Mouse (Mus musculus): ENCODE results near the gene Bst1.

Gene Bst1

DNA sequence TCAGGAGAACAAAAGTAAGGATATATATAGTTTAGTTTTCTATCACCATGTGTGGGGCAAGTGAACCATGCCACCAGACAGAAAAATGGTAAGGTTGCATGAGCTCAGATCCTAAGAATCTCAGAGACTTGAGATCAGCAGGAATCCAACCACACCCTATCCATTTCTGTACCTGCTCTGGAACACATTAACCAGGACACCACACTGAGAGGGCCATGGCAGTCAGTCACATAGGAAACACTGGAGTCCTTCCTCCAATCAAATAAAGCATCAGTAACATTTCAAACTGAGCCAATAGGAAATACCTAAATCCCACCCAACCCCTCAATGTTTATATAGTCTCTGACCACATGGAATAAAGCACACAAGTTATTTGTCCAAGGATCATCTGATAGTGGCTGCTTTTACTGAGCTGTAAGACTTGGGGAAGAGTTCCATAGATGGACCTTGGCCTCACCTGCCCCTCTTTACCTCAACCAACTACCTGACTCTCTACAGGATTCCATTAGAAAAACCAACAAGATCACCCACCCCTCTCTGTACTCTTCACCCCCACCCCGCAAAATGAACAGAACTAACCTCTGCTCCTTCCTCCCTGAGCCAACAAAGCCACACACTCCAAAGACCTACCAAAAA lies 8.1 kb upstream of the Bst1 start:
- no peak for DNase-seq (ENCODE audit: extremely low read depth, low read depth, low spot score)

DNA sequence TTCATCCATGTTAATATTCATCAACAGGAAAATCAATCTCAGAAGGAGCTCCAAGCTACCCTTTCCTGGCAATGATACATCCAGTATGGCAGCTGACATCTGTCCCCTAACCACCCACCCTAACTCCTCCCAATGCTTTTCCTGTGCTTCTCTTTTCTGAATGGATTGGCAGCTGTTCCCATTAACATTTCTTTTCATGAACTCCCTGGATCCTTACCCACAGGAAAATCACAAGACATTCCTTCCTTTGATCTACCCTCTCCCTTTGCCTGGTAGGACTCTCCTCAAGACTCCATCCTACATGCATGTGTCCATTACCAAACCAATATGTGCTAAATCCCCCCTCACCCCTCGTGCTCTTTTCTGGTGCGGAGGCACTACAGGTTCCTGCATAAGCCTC lies 4.1 kb upstream of the Bst1 start:
- DNase-seq (ENCODE audit: extremely low read depth, low read depth, low spot score): no peak

DNA sequence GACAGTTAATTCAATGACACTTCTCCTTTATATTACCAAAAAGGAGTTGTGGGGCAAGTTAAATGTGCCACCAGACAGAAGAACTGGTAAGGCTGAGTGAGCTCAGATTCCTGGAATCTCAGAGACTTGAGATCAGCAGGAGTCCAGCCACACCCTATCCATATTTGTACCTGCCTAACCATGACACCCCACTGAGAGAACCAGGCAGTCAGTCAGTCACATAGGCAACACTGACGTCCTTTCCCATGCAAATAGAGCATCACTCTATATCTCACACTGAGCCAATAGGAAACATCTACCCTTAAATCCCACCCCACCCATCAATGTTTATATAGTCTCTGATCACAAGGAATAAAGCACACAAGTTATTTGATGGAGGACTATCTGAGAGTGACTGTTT lies 2.9 kb upstream of the Bst1 start:
- DNase-seq (ENCODE audit: extremely low read depth, low read depth, low spot score): no peak

- no peak for DNase-seq (ENCODE audit: extremely low read depth, low read depth, low spot score)
Measured at GRCm38 (mm10) chr5:43820785-43821184, 2.1 kb downstream of the Bst1 start.

GRCm38 (mm10) chr5:43821538-43821937 lies 2.9 kb downstream of the Bst1 start, which contains the start of gene Fbxl5:
Gene Fbxl5, minus strand, starts transcription at chr5:43821638.
- DNase-seq (ENCODE audit: extremely low read depth, low read depth, low spot score): no peak

DNA sequence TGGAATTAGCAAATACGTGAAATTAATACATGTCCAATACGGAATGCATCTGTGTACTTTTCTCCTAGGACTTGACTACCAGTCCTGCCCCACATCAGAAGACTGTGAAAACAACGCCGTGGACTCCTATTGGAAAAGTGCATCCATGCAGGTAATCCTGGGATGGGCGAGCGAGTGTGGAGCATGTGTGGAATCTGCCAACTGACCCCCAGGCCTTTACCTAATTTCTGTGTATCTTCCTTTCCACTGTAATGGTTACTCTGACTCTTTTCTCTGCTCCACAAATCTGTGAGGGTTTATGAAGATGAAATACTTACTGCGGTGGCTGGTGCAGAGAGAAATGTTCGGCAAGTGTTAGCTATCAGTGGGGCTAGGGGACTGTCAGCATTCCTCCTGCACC lies 3.5 kb downstream of the Bst1 start:
- no peak for DNase-seq (ENCODE audit: extremely low read depth, low read depth, low spot score)

GRCm38 (mm10) chr5:43822824-43823223 lies 4.1 kb downstream of the Bst1 start:
- DNase-seq (ENCODE audit: extremely low read depth, low read depth, low spot score): no peak

DNA sequence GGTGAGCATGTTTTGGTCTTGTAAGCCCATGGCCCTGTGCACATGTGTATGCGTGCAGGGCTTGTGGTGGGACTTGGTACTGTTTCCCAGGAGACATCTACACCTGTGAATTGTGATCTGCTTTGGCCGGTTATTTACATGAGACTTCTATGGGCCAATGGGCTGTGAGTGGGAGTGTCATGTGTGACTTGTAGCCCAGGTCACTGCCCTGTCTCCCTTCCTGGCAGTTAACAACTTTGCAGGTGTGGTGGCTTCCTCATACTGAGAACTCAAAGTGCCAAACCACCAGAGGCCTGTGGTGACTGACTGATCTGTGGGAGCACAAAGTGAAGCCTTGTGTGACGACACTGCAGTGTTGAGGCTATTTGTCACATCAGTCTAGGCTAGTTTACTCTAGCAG lies 5.9 kb downstream of the Bst1 start:
- no peak for DNase-seq (ENCODE audit: extremely low read depth, low read depth, low spot score)

DNA sequence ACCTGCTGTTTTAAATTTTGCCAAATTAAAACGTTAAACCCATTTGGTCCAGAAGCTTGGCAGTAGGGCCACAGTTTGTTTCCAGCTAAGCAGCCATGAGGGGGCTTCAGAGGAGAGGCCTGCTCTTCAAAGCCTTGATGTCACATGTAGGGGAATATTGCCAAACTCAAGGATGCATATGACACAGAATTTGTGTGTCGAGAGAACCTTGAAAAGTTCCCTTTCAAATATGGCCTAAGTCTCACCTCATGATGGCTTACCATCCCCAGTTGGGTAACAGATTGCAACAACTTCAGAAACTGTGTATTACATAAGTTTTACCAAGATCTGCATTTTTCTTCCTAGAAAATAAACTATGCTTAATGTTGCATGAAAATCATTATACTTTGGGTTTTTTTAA lies 8.2 kb downstream of the Bst1 start:
- no peak for DNase-seq (ENCODE audit: extremely low read depth, low read depth, low spot score)

DNA sequence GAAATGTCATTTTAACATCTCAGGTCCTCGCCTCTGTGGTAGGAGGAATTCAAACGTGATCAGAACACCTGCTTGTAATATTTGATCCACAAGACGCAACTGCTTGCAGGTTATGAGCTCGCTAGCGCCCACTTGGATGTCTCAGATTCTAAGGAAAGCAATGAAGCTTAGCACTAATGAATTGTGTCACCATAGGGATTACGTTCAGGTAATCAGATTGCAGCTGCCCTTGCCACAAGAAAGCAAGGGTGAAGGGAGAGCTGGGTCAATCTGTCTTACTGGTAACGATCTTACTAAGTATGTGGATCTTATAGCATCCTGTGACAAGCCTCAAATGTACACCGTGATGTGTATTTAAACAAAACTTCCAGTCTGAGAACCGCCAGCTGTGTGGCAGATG lies 8.7 kb downstream of the Bst1 start:
- no peak for DNase-seq (ENCODE audit: extremely low read depth, low read depth, low spot score)

GRCm38 (mm10) chr5:43836590-43836989 lies 17.9 kb downstream of the Bst1 start:
- DNase-seq (ENCODE audit: extremely low read depth, low read depth, low spot score): no peak

DNA sequence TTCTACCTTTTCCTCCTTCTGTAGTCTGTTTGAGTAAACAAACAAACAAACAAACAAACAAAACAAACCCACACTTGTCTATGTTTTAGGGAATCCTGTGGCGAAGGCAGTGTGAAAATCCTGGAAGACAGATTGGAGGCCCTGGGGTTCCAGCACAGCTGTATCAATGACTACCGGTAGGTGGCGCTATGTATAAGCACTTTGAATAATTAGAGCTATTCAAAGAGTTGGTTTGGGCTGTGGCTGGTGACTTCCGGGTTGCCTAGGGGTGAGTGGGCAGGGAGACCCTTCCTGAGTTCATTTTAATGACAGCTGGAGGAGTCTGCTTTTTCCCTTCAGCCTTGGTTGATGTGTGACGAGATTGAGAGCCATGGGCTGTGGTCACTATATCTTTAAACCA lies 18.7 kb downstream of the Bst1 start:
- no peak for DNase-seq (ENCODE audit: extremely low read depth, low read depth, low spot score)

GRCm38 (mm10) chr5:43841144-43842010 lies 22.7 kb downstream of the Bst1 start:
- no peak for DNase-seq (ENCODE audit: extremely low read depth, low read depth, low spot score)

DNA sequence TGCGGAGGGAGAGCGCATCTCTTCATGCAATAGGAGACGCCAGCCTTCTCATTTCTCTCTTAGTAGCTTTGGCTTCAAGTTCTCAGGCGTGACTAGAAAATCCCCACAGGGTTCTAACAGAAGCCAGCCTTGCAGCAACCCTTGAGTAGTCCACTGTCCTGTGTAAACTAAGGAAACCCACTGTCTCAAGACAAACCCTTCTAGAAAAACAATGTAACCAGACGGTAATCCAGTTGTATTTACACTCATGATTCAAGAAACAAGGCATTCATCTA lies 23.3 kb downstream of the Bst1 start:
- DNase-seq (ENCODE audit: extremely low read depth, low read depth, low spot score): no peak

- DNase-seq (ENCODE audit: extremely low read depth, low read depth, low spot score): no peak
Measured at GRCm38 (mm10) chr5:43842576-43843155, 24.0 kb downstream of the Bst1 start.

- no peak for DNase-seq (ENCODE audit: extremely low read depth, low read depth, low spot score)
Measured at GRCm38 (mm10) chr5:43845083-43845482, 26.4 kb downstream of the Bst1 start.

- no peak for DNase-seq (ENCODE audit: extremely low read depth, low read depth, low spot score)
Measured at GRCm38 (mm10) chr5:43845646-43846045, 27.0 kb downstream of the Bst1 start.

- DNase-seq (ENCODE audit: extremely low read depth, low read depth, low spot score): no peak
Measured at GRCm38 (mm10) chr5:43846227-43846626, 27.5 kb downstream of the Bst1 start.

GRCm38 (mm10) chr5:43847555-43847954 lies 28.9 kb downstream of the Bst1 start:
- DNase-seq (ENCODE audit: extremely low read depth, low read depth, low spot score): no peak

DNA sequence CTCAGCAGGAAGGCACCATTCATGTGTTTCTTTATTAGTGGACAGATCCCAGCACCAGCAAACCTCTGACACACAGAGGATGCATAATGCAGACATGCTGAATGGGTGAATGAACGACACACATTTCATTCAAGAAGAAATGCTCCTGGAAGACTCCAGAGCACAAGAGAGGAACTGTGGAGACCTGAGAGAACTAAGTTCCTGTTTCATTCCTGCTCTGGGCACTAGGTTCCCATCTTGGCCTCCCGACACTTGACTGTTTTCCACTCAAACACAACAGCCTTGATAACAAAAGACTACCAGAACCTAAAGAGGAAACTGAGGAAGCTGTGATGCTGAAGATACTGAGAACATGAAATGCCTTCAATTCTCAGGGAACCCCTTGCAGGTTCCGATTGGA lies 29.6 kb downstream of the Bst1 start:
- DNase-seq (ENCODE audit: extremely low read depth, low read depth, low spot score): no peak

- DNase-seq (ENCODE audit: extremely low read depth, low read depth, low spot score): no peak
Measured at GRCm38 (mm10) chr5:43853096-43853867, 34.6 kb downstream of the Bst1 start.
